Mouse (Mus musculus) forebrain, embryonic 12.5 days (tissue): ENCODE data around the gene Ift88. TPM values are rescaled to one million over a fixed set of nuclear protein-coding genes. Genes with fewer than 3 reads are reported as not detected.

Experiments used
- ATAC-seq: fragments of 200-750 bp; cut with Nextera tagmentation; 2 replicates; pipeline ENCODE4 v1.8.0; 2017; ENCODE audit warnings: moderate TSS enrichment; ENCODE audit not compliant: low FRiP score
- H3K27ac ChIP-seq: fragments of 300-500 bp; sonication (generic); 2 replicates; pipeline ENCODE4 v1.5.1; 2016; ENCODE audit warnings: mild to moderate bottlenecking
- H3K27me3 ChIP-seq: fragments of 300-500 bp; sonication (generic); 2 replicates; pipeline ENCODE4 v1.6.1; 2016; ENCODE audit warnings: mild to moderate bottlenecking
- H3K36me3 ChIP-seq: fragments of 300-500 bp; sonication (generic); replicated peaks from 2 replicates; pipeline ENCODE4 v1.6.1; 2016; ENCODE audit warnings: mild to moderate bottlenecking
- H3K4me1 ChIP-seq: fragments of 300-500 bp; sonication (generic); 2 replicates; pipeline ENCODE4 v1.6.1; 2016
- H3K4me2 ChIP-seq: fragments of 300-500 bp; sonication (generic); 2 replicates; pipeline ENCODE4 v1.6.1; 2016; ENCODE audit warnings: mild to moderate bottlenecking, moderate library complexity
- H3K4me3 ChIP-seq: fragments of 300-500 bp; sonication (generic); replicated peaks from 2 replicates; pipeline ENCODE4 v1.5.1; 2016; ENCODE audit warnings: mild to moderate bottlenecking
- H3K9ac ChIP-seq: fragments of 300-500 bp; sonication (generic); 2 replicates; pipeline ENCODE4 v1.6.1; 2016; ENCODE audit warnings: mild to moderate bottlenecking
- H3K9me3 ChIP-seq: fragments of 300-500 bp; sonication (generic); 2 replicates; pipeline ENCODE4 v1.6.1; 2016
- WGBS: fragments of 180-500 bp; shearing (Covaris S2); methylation state at CpG from one replicate; pipeline ENCODE4 v1.1.7; 2016; 5-methylcytosine and 5-hydroxymethylcytosine counted together
- polyA plus RNA-seq: library from polyadenylated mRNA; unstranded; fragments of >200 nt; fragmentation: Nextera tagmentation; extraction: Ambion mirVana; gene quantifications from 2 replicates; pipeline ENCODE4 v1.2.1, GENCODE M21; 2016

Ift88 gene
- polyA plus RNA-seq, 1 experiment from 2014 or later, result 16.4 TPM

GRCm38 (mm10) chr14:57462871-57463270, 39.0 kb downstream of the Ift88 start:
- Histone ChIP-seq H3K9ac (no peak overlapping the region), H3K4me2 (no peak overlapping the region), H3K27me3 (no peaks in the 10 kb centered on the region), H3K4me3 (no peak overlapping the region), H3K4me1 (no peaks in the 10 kb centered on the region), H3K27ac (no peak overlapping the region), H3K9me3 (no peaks in the 10 kb centered on the region), H3K36me3 (peaks cover 6% of the 10 kb centered on the region; the same call in 1 of the 2 replicates)
- 89% methylated on average over 5 of the region's 5 CpGs for WGBS
- no peak for ATAC-seq

GRCm38 (mm10) chr14:57475057-57475456, 51.2 kb downstream of the Ift88 start:
- Histone ChIP-seq H3K9ac (no peak overlapping the region), H3K9me3 (no peaks in the 10 kb centered on the region), H3K4me2 (no peak overlapping the region), H3K4me3 (no peak overlapping the region), H3K27ac (no peak overlapping the region), H3K36me3 (peaks cover 7% of the 10 kb centered on the region; the same call in 1 of the 2 replicates), H3K4me1 (no peaks in the 10 kb centered on the region), H3K27me3 (no peaks in the 10 kb centered on the region)
- WGBS, result 85% methylated on average over 2 of the region's 2 CpGs
- no peak for ATAC-seq

- H3K4me3 ChIP-seq, result no peak overlapping the region
- 90% methylated on average over 2 of the region's 2 CpGs for WGBS
- H3K27ac ChIP-seq, result no peak overlapping the region
- H3K36me3 ChIP-seq, result no peaks in the 10 kb centered on the region
- no peaks in the 10 kb centered on the region for H3K4me1 ChIP-seq
- no peak overlapping the region for H3K9ac ChIP-seq
- ATAC-seq, result no peak
- no peak overlapping the region for H3K4me2 ChIP-seq
- H3K27me3 ChIP-seq, result no peaks in the 10 kb centered on the region
- H3K9me3 ChIP-seq, result no peaks in the 10 kb centered on the region
These were observed 58.4 kb downstream of the Ift88 start for GRCm38 (mm10) chr14:57482262-57482661.

GRCm38 (mm10) chr14:57484183-57484582, 60.3 kb downstream of the Ift88 start:
- 95% methylated on average over 6 of the region's 6 CpGs for WGBS
- H3K9me3 ChIP-seq, result no peaks in the 10 kb centered on the region
- ATAC-seq, result no peak
- H3K9ac ChIP-seq, result no peak overlapping the region
- H3K27ac ChIP-seq, result no peak overlapping the region
- no peak overlapping the region for H3K4me3 ChIP-seq
- no peaks in the 10 kb centered on the region for H3K27me3 ChIP-seq
- no peak overlapping the region for H3K4me2 ChIP-seq
- no peaks in the 10 kb centered on the region for H3K4me1 ChIP-seq
- no peaks in the 10 kb centered on the region for H3K36me3 ChIP-seq

GRCm38 (mm10) chr14:57489696-57490095, 65.8 kb downstream of the Ift88 start:
- H3K27ac ChIP-seq, result no peak overlapping the region
- H3K27me3 ChIP-seq, result no peaks in the 10 kb centered on the region
- H3K9me3 ChIP-seq, result no peaks in the 10 kb centered on the region
- H3K4me2 ChIP-seq, result no peak overlapping the region
- no peaks in the 10 kb centered on the region for H3K36me3 ChIP-seq
- H3K4me1 ChIP-seq, result no peaks in the 10 kb centered on the region
- ATAC-seq, result no peak
- H3K4me3 ChIP-seq, result no peak overlapping the region
- no peak overlapping the region for H3K9ac ChIP-seq
- 83% methylated on average over 3 of the region's 3 CpGs for WGBS

GRCm38 (mm10) chr14:57493840-57494239, 70.0 kb downstream of the Ift88 start:
- H3K36me3 ChIP-seq, result no peaks in the 10 kb centered on the region
- H3K9ac ChIP-seq, result no peak overlapping the region
- H3K4me1 ChIP-seq, result no peaks in the 10 kb centered on the region
- ATAC-seq, result no peak
- no peak overlapping the region for H3K4me3 ChIP-seq
- no peak overlapping the region for H3K27ac ChIP-seq
- H3K27me3 ChIP-seq, result no peaks in the 10 kb centered on the region
- 89% methylated on average over 2 of the region's 2 CpGs for WGBS
- H3K4me2 ChIP-seq, result no peak overlapping the region
- no peaks in the 10 kb centered on the region for H3K9me3 ChIP-seq

- H3K27ac ChIP-seq, result 0 out of 2 replicates have a peak overlapping the region, but pooled peaks have one; percentile 19
- no peaks in the 10 kb centered on the region; the same call in 1 of the 2 replicates for H3K36me3 ChIP-seq
- H3K27me3 ChIP-seq, result no peaks in the 10 kb centered on the region
- no peaks in the 10 kb centered on the region for H3K9me3 ChIP-seq
- ATAC-seq, result no peak
- H3K9ac ChIP-seq, result no peak overlapping the region
- H3K4me3 ChIP-seq, result no peak overlapping the region
- H3K4me1 ChIP-seq, result peaks cover 4% of the 10 kb centered on the region; the same call in 1 of the 2 replicates
- no peak overlapping the region for H3K4me2 ChIP-seq
- WGBS, result 87% methylated on average over 6 of the region's 6 CpGs
These were observed 79.9 kb downstream of the Ift88 start for GRCm38 (mm10) chr14:57503729-57504128.

- Histone ChIP-seq H3K9ac (no peak overlapping the region), H3K4me1 (no peaks in the 10 kb centered on the region), H3K36me3 (0 out of 2 replicates have a peak, but pooled peaks cover 2% of the 10 kb centered on the region), H3K4me3 (no peak overlapping the region), H3K4me2 (no peak overlapping the region), H3K27me3 (no peaks in the 10 kb centered on the region), H3K27ac (no peak overlapping the region), H3K9me3 (no peaks in the 10 kb centered on the region)
- no peak for ATAC-seq
- WGBS, result 83% methylated on average over 6 of the region's 6 CpGs
These were observed 85.7 kb downstream of the Ift88 start for GRCm38 (mm10) chr14:57509554-57509953.

- no peak for ATAC-seq
- Histone ChIP-seq H3K4me3 (no peak overlapping the region), H3K9me3 (no peaks in the 10 kb centered on the region), H3K4me1 (no peaks in the 10 kb centered on the region), H3K27me3 (no peaks in the 10 kb centered on the region), H3K9ac (no peak overlapping the region), H3K4me2 (no peak overlapping the region), H3K27ac (no peak overlapping the region), H3K36me3 (0 out of 2 replicates have a peak, but pooled peaks cover 2% of the 10 kb centered on the region)
- 84% methylated on average over 6 of the region's 6 CpGs for WGBS
These were observed 91.4 kb downstream of the Ift88 start for GRCm38 (mm10) chr14:57515156-57515762.

- Histone ChIP-seq H3K27me3 (no peaks in the 10 kb centered on the region), H3K36me3 (no peaks in the 10 kb centered on the region), H3K4me2 (no peak overlapping the region), H3K4me3 (no peak overlapping the region), H3K4me1 (no peaks in the 10 kb centered on the region), H3K27ac (no peak overlapping the region), H3K9me3 (no peaks in the 10 kb centered on the region), H3K9ac (no peak overlapping the region)
- ATAC-seq, result no peak
- 89% methylated on average over 7 of the region's 7 CpGs for WGBS
These were observed 93.1 kb downstream of the Ift88 start for GRCm38 (mm10) chr14:57517001-57517400.

GRCm38 (mm10) chr14:57523762-57524161, 99.9 kb downstream of the Ift88 start:
- Histone ChIP-seq H3K9ac (no peak overlapping the region), H3K4me2 (no peak overlapping the region), H3K4me3 (no peak overlapping the region), H3K9me3 (no peaks in the 10 kb centered on the region), H3K4me1 (peaks cover 6% of the 10 kb centered on the region), H3K27me3 (peaks cover 48% of the 10 kb centered on the region), H3K27ac (no peak overlapping the region), H3K36me3 (no peaks in the 10 kb centered on the region)
- WGBS, result 78% methylated on average over 9 of the region's 9 CpGs
- ATAC-seq, result no peak

GRCm38 (mm10) chr14:57524671-57525387, 101.0 kb downstream of the Ift88 start, which contains the start of gene Il17d:
TSS of gene Il17d (plus strand) at chr14:57524777.
- H3K4me2 ChIP-seq, result peak within 1 kb of the TSS; percentile 88
- no peaks in the 10 kb centered on the region for H3K9me3 ChIP-seq
- no peaks in the 10 kb centered on the region for H3K36me3 ChIP-seq
- H3K4me3 ChIP-seq, result peak within 1 kb of the TSS; percentile 81
- WGBS, result 1% methylated on average over 60 of the region's 104 CpGs
- peaks cover 11% of the 10 kb centered on the region for H3K4me1 ChIP-seq
- peak within 1 kb of the TSS; percentile 70; the same call in 1 of the 2 replicates for H3K27ac ChIP-seq
- peaks cover 49% of the 10 kb centered on the region for H3K27me3 ChIP-seq
- H3K9ac ChIP-seq, result peak within 1 kb of the TSS; percentile 72
- ATAC-seq, result peak; percentile 64
